Mouse (Mus musculus): ENCODE results near the gene Zbed6. TPM values are rescaled to one million over a fixed set of nuclear protein-coding genes. Genes with fewer than 3 reads are reported as not detected.
A peak's percentile ranks its signal among the peaks of the same experiment; 100 is the strongest.

Gene Zbed6
- total and polyA plus RNA-seq, 2 experiments: 2.0 to 9.4 TPM

- Histone ChIP-seq H3K4me1 (ENCODE audit: control insufficient read depth, insufficient read depth, low read length) (peaks cover 12% of the 10 kb centered on the region), H3K9ac (ENCODE audit: low read depth, low read length) (no peak overlapping the region), H3K36me3 (ENCODE audit: control insufficient read depth, insufficient read depth, low read length) (peaks cover 29% of the 10 kb centered on the region), H3K27ac (replicated peaks; ENCODE audit: insufficient read depth, low read depth, low read length) (peak overlapping the region; percentile 62), H3K4me3 (ENCODE audit: insufficient read depth, low read depth, low read length) (no peak overlapping the region), H3K79me2 (ENCODE audit: control insufficient read depth, insufficient read depth, low read length) (no peaks in the 10 kb centered on the region), H3K27me3 (ENCODE audit: control insufficient read depth, insufficient read depth, low read length) (no peaks in the 10 kb centered on the region)
- no peak for TF ChIP-seq CTCF (IDR thresholded peaks at IDR 0.05; ENCODE audit: low read depth, low read length)
- TF ChIP-seq POLR2A (IDR thresholded peaks at IDR 0.05; ENCODE audit: extremely low read depth, insufficient read depth, low read length): no peak
- WGBS: 41% methylated on average over 2 of the region's 2 CpGs
- no peak for DNase-seq (ENCODE audit: extremely low read depth, low read depth, low spot score)
Measured at GRCm38 (mm10) chr1:133617908-133618307, 42.8 kb downstream of the Zbed6 start.

- Histone ChIP-seq H3K27ac (replicated peaks; ENCODE audit: insufficient read depth, low read depth, low read length) (no peak overlapping the region), H3K36me3 (ENCODE audit: control insufficient read depth, insufficient read depth, low read length) (peaks cover 7% of the 10 kb centered on the region; the same call in 1 of the 2 replicates), H3K27me3 (ENCODE audit: control insufficient read depth, insufficient read depth, low read length) (no peaks in the 10 kb centered on the region), H3K9ac (ENCODE audit: low read depth, low read length) (no peak overlapping the region), H3K79me2 (ENCODE audit: control insufficient read depth, insufficient read depth, low read length) (peaks cover 5% of the 10 kb centered on the region; the same call in 1 of the 2 replicates), H3K4me1 (ENCODE audit: control insufficient read depth, insufficient read depth, low read length) (peaks cover 12% of the 10 kb centered on the region), H3K4me3 (ENCODE audit: insufficient read depth, low read depth, low read length) (no peak overlapping the region)
- no peak for TF ChIP-seq POLR2A (IDR thresholded peaks at IDR 0.05; ENCODE audit: extremely low read depth, insufficient read depth, low read length)
- TF ChIP-seq CTCF (IDR thresholded peaks at IDR 0.05; ENCODE audit: low read depth, low read length): no peak; the same call in 1 of the 2 replicates
- 91% methylated on average over 3 of the region's 3 CpGs for whole genome bisulfite sequencing
- no peak for DNase-seq (ENCODE audit: extremely low read depth, low read depth, low spot score)
Measured at GRCm38 (mm10) chr1:133613817-133614216, 46.9 kb downstream of the Zbed6 start.

GRCm38 (mm10) chr1:133611436-133611835 is 49.2 kb downstream of the Zbed6 start:
- no peak overlapping the region for H3K27ac ChIP-seq (replicated peaks; ENCODE audit: insufficient read depth, low read depth, low read length)
- H3K9ac ChIP-seq (ENCODE audit: low read depth, low read length): no peak overlapping the region
- H3K4me3 ChIP-seq (ENCODE audit: insufficient read depth, low read depth, low read length): no peak overlapping the region
- H3K4me1 ChIP-seq (ENCODE audit: control insufficient read depth, insufficient read depth, low read length): no peaks in the 10 kb centered on the region
- no peak for DNase-seq (ENCODE audit: extremely low read depth, low read depth, low spot score)
- peaks cover 5% of the 10 kb centered on the region; the same call in 1 of the 2 replicates for H3K79me2 ChIP-seq (ENCODE audit: control insufficient read depth, insufficient read depth, low read length)
- H3K36me3 ChIP-seq (ENCODE audit: control insufficient read depth, insufficient read depth, low read length): peaks cover 18% of the 10 kb centered on the region
- WGBS: 81% methylated on average over 1 of the region's 1 CpGs
- H3K27me3 ChIP-seq (ENCODE audit: control insufficient read depth, insufficient read depth, low read length): no peaks in the 10 kb centered on the region
- TF ChIP-seq CTCF (IDR thresholded peaks at IDR 0.05; ENCODE audit: low read depth, low read length) (no peak), POLR2A (IDR thresholded peaks at IDR 0.05; ENCODE audit: extremely low read depth, insufficient read depth, low read length) (no peak)

- H3K4me3 ChIP-seq (ENCODE audit: insufficient read depth, low read depth, low read length): no peak overlapping the region
Measured at GRCm38 (mm10) chr1:133610601-133611000, 50.1 kb downstream of the Zbed6 start.

GRCm38 (mm10) chr1:133609771-133610502 is 50.7 kb downstream of the Zbed6 start, which contains the start of gene Snrpe:
Gene Snrpe, minus strand, starts transcription at chr1:133610291.
- under 1% methylated on average over 73 of the region's 73 CpGs for WGBS
- Histone ChIP-seq H3K4me1 (ENCODE audit: control insufficient read depth, insufficient read depth, low read length) (no peaks in the 10 kb centered on the region), H3K27me3 (ENCODE audit: control insufficient read depth, insufficient read depth, low read length) (no peaks in the 10 kb centered on the region), H3K9ac (ENCODE audit: low read depth, low read length) (peak within 1 kb of the TSS; percentile 98), H3K36me3 (ENCODE audit: control insufficient read depth, insufficient read depth, low read length) (peaks cover 29% of the 10 kb centered on the region), H3K27ac (replicated peaks; ENCODE audit: insufficient read depth, low read depth, low read length) (peak within 1 kb of the TSS; percentile 95), H3K79me2 (ENCODE audit: control insufficient read depth, insufficient read depth, low read length) (peaks cover 5% of the 10 kb centered on the region; the same call in 1 of the 2 replicates), H3K4me3 (ENCODE audit: insufficient read depth, low read depth, low read length) (peak within 1 kb of the TSS; percentile 98)
- peak; percentile 91 for DNase-seq (ENCODE audit: extremely low read depth, low read depth, low spot score)
- TF ChIP-seq CTCF (IDR thresholded peaks at IDR 0.05; ENCODE audit: low read depth, low read length): peak; percentile 99
- TF ChIP-seq POLR2A (IDR thresholded peaks at IDR 0.05; ENCODE audit: extremely low read depth, insufficient read depth, low read length): no peak

More at GRCm38 (mm10) chr1:133610601-133611000, 50.1 kb downstream of the Zbed6 start:
- peaks cover 5% of the 10 kb centered on the region; the same call in 1 of the 2 replicates for H3K79me2 ChIP-seq (ENCODE audit: control insufficient read depth, insufficient read depth, low read length)
- TF ChIP-seq POLR2A (IDR thresholded peaks at IDR 0.05; ENCODE audit: extremely low read depth, insufficient read depth, low read length) (no peak), CTCF (IDR thresholded peaks at IDR 0.05; ENCODE audit: low read depth, low read length) (no peak)
- no peaks in the 10 kb centered on the region for H3K4me1 ChIP-seq (ENCODE audit: control insufficient read depth, insufficient read depth, low read length)
- H3K36me3 ChIP-seq (ENCODE audit: control insufficient read depth, insufficient read depth, low read length): peaks cover 22% of the 10 kb centered on the region
- 53% methylated on average over 6 of the region's 6 CpGs for WGBS
- no peaks in the 10 kb centered on the region for H3K27me3 ChIP-seq (ENCODE audit: control insufficient read depth, insufficient read depth, low read length)
- H3K27ac ChIP-seq (replicated peaks; ENCODE audit: insufficient read depth, low read depth, low read length): no peak overlapping the region
- DNase-seq (ENCODE audit: extremely low read depth, low read depth, low spot score): no peak
- H3K9ac ChIP-seq (ENCODE audit: low read depth, low read length): no peak overlapping the region

Other genes starting within 250 kb of the Zbed6 start
- 2.0 and 2.2 TPM in 2 replicates for gene Sox13, start 236.5 kb downstream of the Zbed6 start, total RNA-seq (2014; rRNA removed)
- gene Sox13, start 236.5 kb downstream of the Zbed6 start, polyA plus RNA-seq (2012; rRNA removed): 5.6 and 10.2 TPM in 2 replicates
- gene Snrpe, start 50.6 kb downstream of the Zbed6 start, total RNA-seq (2014; rRNA removed): 57.1 and 71.7 TPM in 2 replicates
- 12.5 and 13.3 TPM in 2 replicates for gene Snrpe, start 50.6 kb downstream of the Zbed6 start, polyA plus RNA-seq (2012; rRNA removed)
- gene Gm38394, start 433 bp upstream of the Zbed6 start, total RNA-seq (2014; rRNA removed): 9.5 and 9.6 TPM in 2 replicates
- 1.2 and 1.8 TPM in 2 replicates for gene Gm38394, start 433 bp upstream of the Zbed6 start, polyA plus RNA-seq (2012; rRNA removed)
- gene Lax1, start 29.2 kb upstream of the Zbed6 start, total RNA-seq (2014; rRNA removed): 0.28 and 0.34 TPM in 2 replicates
- gene Lax1, start 29.2 kb upstream of the Zbed6 start, polyA plus RNA-seq (2012; rRNA removed): 0.19 and 0.27 TPM in 2 replicates
- gene Atp2b4, start 140.2 kb upstream of the Zbed6 start, total RNA-seq (2014; rRNA removed): 2.4 and 4.2 TPM in 2 replicates
- 0.66 and 0.86 TPM in 2 replicates for gene Atp2b4, start 140.2 kb upstream of the Zbed6 start, polyA plus RNA-seq (2012; rRNA removed)
- gene Optc, start 247.1 kb upstream of the Zbed6 start, total RNA-seq (2014; rRNA removed): not detected in 2 replicates
- not detected in 2 replicates for gene Optc, start 247.1 kb upstream of the Zbed6 start, polyA plus RNA-seq (2012; rRNA removed)

Data from liver, adult 2 months (tissue).